Mouse (Mus musculus): Measurements from ENCODE around the gene Vegfd. TPM values are rescaled to one million over a fixed set of nuclear protein-coding genes. Genes with fewer than 3 reads are reported as not detected.

The Vegfd gene
- total RNA-seq (2021), result 1 to 10 TPM; 1.3 to 1.7 TPM

GRCm38 (mm10) chrX:164373081-164373480, at the start of gene Vegfd:
TSS of gene Vegfd (plus strand) at chrX:164373378.
- intact Hi-C loops (cut with DNase I), result no loop called here
- DNase-seq (ENCODE audit: low spot score), result peak; percentile 10

DNA sequence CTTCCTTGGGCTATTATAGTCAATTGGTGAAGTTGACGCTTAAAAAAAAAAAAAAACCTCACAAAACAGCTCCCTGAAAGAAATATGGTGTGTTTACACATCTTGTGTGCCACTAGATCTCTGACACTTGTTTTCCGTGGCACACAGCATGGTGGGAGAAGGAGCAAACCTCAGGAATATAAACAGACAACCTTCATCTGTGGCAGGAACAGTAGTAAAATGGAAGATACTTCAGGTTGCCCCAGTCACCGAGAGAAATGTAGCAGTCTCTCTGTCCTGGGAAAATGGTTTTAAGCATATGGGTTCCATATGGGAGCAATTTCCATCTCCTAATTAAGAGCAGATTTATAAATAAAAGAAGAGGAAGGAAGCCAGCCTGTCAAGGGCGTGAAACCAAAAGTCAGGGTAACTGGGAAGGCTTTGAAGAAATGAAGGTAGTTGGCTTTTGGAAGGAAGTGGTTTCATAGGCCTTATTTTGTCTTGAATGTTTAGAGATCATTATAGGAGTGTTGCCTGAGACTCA, 49.7 kb upstream of the Vegfd start:
- intact Hi-C loops (cut with DNase I), result no loop called here
- no peak for DNase-seq (ENCODE audit: low spot score)

GRCm38 (mm10) chrX:164330351-164330750, 42.8 kb upstream of the Vegfd start:
- intact Hi-C loops (cut with DNase I), result no loop called here
- no peak for DNase-seq (ENCODE audit: low spot score)

GRCm38 (mm10) chrX:164330766-164331165, 42.4 kb upstream of the Vegfd start:
- DNase-seq (ENCODE audit: low spot score), result no peak
- intact Hi-C loops (cut with DNase I), result no loop called here

DNA sequence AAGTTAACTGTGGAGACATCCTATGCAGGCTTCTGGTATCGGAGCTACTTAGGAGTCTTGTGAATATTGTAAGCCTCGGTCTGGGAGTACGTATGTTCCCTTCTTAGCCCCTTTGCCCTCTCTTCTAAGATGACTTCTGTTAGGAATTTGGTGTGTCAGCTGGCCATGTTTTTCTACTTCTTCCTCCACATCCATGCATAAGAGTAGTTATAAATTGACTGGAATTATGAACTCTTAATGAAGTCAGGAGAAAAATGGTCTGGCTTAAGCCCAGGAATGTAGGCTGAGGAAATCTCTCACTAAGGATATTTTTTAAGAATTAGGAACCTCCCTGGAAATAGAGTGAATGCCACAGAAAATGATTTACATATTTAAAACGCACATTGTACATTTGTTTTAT, 34.6 kb upstream of the Vegfd start:
- intact Hi-C loops (cut with DNase I), result no loop called here
- no peak for DNase-seq (ENCODE audit: low spot score)

- intact Hi-C loops (cut with DNase I), result no loop called here
- no peak for DNase-seq (ENCODE audit: low spot score)
Measured at GRCm38 (mm10) chrX:164345359-164345938, 27.7 kb upstream of the Vegfd start.

GRCm38 (mm10) chrX:164348937-164349336, 24.2 kb upstream of the Vegfd start:
- DNase-seq (ENCODE audit: low spot score), result no peak
- intact Hi-C loops (cut with DNase I), result no loop called here

GRCm38 (mm10) chrX:164365153-164365865, 7.9 kb upstream of the Vegfd start:
- intact Hi-C loops (cut with DNase I), result no loop called here
- no peak for DNase-seq (ENCODE audit: low spot score)

DNA sequence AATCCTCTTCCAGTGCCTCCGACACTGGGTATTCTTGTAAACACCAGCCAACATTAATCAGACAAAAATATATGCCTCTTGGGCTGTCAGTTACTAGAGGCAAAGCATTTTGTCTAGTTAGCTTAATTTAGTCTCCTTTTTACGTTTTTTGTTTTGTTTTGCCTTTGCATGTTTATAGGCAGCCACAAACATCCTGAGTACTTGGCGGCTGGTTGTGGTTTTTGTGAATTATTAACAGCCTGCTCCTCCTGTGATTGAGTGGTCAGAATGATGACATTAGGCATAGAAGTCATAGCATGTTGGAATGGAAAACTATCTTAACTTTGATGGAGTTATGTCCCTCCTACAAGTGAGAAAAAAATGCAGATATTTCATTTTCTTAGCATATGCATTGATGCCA, 2.6 kb upstream of the Vegfd start:
- intact Hi-C loops (cut with DNase I), result no loop called here
- no peak for DNase-seq (ENCODE audit: low spot score)

DNA sequence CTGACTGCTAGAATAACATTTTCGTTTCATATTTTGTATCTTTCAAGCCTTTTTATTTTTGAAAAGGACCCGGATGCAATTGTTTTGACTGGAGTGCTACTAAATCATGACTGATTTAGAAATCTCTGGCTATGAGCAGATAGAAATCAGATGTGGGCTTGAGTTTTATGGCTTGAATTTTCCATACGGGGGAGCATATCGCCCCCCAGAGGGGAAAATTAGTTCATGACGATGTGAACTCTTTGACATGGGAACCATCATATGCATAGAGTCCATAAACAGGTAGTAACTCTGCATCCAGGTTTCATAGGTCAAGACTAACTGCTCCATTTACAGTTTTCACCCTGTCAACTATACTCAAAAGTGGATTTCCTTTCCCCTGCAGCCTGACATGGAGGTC, 1.4 kb downstream of the Vegfd start:
- no peak for DNase-seq (ENCODE audit: low spot score)
- intact Hi-C loops (cut with DNase I), result no loop called here

DNA sequence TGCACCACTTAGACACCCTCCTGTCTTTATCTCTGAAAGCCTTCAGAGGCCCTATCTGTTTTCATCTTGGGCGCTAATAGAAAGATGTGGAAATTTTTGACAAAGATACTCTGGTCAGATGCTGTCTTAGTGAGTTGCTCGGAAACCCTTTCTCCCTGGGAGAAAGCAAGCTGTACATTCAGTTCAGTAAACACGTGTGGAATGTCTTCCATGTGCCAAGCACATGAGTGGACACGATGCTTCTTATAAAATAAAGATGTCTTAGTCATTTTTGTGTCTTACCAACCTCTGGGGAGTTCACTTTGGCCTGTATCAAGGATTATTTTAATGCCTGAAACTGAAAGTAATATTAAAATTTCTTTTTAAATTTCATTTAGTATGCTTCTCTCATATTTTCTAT, 6.5 kb downstream of the Vegfd start:
- intact Hi-C loops (cut with DNase I), result no loop called here
- no peak for DNase-seq (ENCODE audit: low spot score)

DNA sequence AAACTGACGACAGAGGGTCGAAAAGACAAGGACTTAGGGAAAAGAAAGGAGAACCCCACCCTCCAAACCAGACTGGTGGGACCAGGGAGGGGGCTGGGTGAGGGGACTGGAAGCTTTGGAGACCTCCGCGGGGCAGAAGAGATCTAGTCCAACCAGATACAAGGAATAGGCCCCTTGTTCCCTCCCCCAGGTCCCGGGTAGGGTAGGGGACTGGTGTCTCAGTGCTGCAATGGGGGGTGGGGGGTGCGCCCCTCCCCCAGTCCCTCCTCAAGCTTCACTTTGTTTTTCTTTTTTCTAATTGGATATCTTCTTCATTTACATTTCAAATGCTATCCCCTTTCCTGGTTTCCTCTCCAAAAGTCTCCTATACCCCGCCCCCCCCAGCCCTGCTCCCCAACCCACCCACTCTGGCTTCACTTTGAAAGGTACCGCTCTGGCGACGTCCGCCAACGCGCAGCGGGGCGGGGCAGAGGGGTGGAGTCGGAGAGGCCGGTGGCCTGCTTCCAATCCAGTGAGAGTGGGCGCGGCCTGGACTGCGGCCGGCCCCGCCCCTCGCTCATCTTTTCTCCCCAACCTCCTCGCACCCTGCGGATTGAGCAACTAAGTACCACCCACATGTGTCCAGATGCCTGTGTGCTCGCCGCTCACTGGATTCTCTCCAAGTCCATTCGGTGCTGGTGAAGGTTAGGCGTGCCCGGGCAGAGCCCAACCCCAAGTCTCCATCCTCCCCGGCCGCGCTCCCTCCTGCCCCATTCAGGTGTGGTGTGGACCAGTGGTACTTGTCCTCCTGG, 8.6 kb downstream of the Vegfd start:
- intact Hi-C loops (cut with DNase I), result no loop called here
- peak; percentile 48 for DNase-seq (ENCODE audit: low spot score)

GRCm38 (mm10) chrX:164394091-164394490, 20.9 kb downstream of the Vegfd start:
- intact Hi-C loops (cut with DNase I), result no loop called here
- DNase-seq (ENCODE audit: low spot score), result no peak

DNA sequence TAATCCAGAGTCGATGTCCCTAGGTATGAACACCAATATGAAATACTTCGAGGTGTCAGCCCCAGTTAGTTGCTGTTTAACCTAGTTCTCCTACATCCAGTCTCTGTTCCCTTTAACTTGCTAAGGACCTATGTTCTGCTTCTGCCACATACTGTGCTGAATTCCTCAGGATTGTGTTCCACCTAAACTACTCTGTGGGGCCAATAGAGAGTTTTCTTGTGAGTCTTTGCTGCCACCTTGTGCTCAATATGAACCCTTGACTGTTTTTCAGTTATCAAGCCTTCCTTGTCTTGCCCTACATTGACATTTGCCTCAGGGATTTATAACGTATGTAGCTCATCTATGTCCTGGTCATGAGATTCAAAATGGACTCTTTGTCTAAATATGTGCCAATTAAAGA, 25.3 kb downstream of the Vegfd start:
- DNase-seq (ENCODE audit: low spot score), result no peak
- intact Hi-C loops (cut with DNase I), result loop anchor here (2.0 to 5.0 kb wide), 3 partner anchors 49 to 216 kb away; no protein-coding TSS in a partner anchor

- DNase-seq (ENCODE audit: low spot score), result no peak
- intact Hi-C loops (cut with DNase I), result no loop called here
Measured at GRCm38 (mm10) chrX:164405080-164405649, 32.0 kb downstream of the Vegfd start.

DNA sequence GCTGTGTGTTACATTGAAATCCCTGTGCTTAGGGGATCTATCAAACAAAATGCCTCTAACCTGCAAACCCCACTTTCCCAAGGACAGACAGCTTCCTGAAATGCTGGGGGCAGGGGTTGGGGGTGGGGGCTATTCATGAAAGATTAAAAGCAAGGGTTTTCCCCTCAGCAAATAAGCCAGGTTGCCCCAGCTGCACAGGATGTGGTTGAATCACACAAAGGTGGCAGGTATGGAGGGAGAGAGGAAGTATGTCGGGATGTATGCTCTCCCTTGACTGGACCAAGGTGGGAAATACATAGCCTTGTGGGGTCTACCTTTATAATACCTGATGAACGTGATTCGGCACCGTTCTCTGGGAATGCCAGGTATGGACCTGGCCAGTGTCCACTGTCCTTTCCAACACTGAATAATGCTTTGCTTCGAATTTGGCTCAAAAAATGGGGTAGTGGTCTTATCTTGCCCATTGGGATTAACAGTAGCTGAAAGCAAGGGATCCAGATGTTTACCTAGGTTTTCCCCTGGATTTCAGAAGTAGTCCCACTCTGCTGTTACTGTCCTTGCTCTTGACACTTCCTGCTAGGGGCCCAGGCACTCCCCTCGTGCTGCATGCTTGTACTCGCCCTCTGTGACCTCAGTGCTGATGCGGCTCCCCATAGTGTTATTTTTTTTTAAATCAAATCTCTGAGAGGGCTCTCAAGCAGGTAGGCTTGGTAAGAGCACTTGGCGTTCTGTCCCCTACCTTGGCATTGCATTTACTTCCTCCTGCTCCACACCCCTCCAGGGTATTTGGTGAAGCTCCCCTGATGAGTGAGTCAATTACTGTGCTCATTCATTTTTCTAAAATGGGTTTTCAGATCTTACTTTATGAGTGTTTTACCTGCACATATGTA, 33.2 kb downstream of the Vegfd start:
- intact Hi-C loops (cut with DNase I), result no loop called here
- no peak for DNase-seq (ENCODE audit: low spot score)

DNA sequence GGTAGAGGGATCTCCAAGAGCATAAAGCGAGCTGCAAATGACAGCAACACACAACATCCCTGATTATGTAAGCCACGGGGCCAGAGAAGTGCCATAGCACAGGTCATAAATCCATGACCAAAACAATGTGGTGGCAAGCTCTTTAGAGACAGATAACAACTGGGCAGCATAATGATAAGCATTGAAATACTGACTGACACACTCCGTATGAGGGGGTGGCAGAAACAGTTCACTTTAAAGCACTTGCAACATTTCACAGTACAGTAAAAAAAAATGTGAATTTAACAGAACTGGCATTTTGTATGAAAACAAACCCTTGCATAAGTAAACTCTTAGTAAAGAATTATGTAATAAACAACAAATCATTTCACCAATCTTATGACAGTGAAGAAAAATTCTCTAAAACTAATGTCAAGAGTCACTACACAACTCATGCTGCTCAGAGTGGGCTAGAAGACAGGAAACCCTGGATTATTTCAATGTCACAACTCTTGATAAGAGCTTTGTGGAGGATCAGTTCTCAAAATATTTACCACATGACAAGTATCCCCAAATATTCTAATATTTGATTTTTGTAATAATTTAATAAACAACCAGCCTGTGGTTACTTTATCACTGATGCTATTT, 35.2 kb downstream of the Vegfd start:
- intact Hi-C loops (cut with DNase I), result no loop called here

GRCm38 (mm10) chrX:164410562-164410961, 37.4 kb downstream of the Vegfd start:
- intact Hi-C loops (cut with DNase I), result no loop called here
- no peak for DNase-seq (ENCODE audit: low spot score)

More for the DNA sequence above, 35.2 kb downstream of the Vegfd start:
- DNase-seq (ENCODE audit: low spot score), result no peak

DNA sequence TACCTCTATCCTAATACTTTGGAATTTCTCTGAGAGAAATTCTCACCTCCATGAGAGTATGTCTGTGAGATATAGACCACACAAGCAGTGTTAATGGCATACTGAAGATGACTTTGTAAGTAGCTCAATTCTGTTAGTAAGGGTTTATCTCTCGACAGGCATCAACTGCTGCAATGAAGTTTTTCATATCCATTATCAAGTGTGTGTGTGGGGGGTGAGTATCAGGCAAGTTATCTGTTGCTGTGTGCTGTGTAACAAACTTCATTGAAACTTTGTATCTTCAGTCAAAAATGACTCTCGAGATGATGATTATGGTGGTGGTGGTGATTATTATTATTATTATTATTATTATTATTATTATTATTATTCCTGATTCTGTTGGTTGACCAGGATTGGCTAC, 43.6 kb downstream of the Vegfd start:
- no peak for DNase-seq (ENCODE audit: low spot score)
- intact Hi-C loops (cut with DNase I), result no loop called here
